Mouse (Mus musculus) heart, adult 18-20 months (tissue): ENCODE data around the gene Chp2. TPM values are rescaled to one million over a fixed set of nuclear protein-coding genes. Genes with fewer than 3 reads are reported as not detected.

Experiments
- DNase-seq, 2 experiments: peaks; one replicate each; pipeline ENCODE4 v3.0.0; 2021 to 2022; ENCODE audit warnings: mixed read lengths in 1 of 2
- long read RNA-seq, 2 experiments: library from polyadenylated mRNA; stranded (forward); transcript quantifications; one replicate each; pipeline ENCODE4 v2.0.0; 2021
- total RNA-seq, 2 experiments: library from RNA; stranded (reverse); gene quantifications; 2 replicates each; pipeline ENCODE4 v1.2.3; 2021

The Chp2 gene
- 1 to 10 TPM; 3.7 to 3.8 TPM for total RNA-seq
- long read RNA-seq, experiment 1, result 0 reads
- long read RNA-seq, experiment 2, result 0 reads

GRCm38 (mm10) chr7:122219315-122219801 lies at the start of gene Chp2:
Chp2 (plus strand) TSS chr7:122219496.
- DNase-seq, result peak; percentile 58 to 68

- DNase-seq, result no peak
Measured at GRCm38 (mm10) chr7:122170705-122171104, 48.6 kb upstream of the Chp2 start.

- no peak for DNase-seq
Measured at GRCm38 (mm10) chr7:122171613-122172012, 47.7 kb upstream of the Chp2 start.

- DNase-seq, result no peak
Measured at GRCm38 (mm10) chr7:122180720-122181119, 38.6 kb upstream of the Chp2 start.

GRCm38 (mm10) chr7:122184569-122184968 lies 34.7 kb upstream of the Chp2 start:
- no peak for DNase-seq

- no peak for DNase-seq
Measured at GRCm38 (mm10) chr7:122186043-122186442, 33.3 kb upstream of the Chp2 start, which contains the start of gene Ern2. Ern2 (minus strand) TSS chr7:122186207.

GRCm38 (mm10) chr7:122189484-122189883 lies 29.8 kb upstream of the Chp2 start:
- DNase-seq, result peak in 1 of 2 experiments; percentile 62

GRCm38 (mm10) chr7:122191097-122191496 lies 28.2 kb upstream of the Chp2 start:
- DNase-seq, result no peak

GRCm38 (mm10) chr7:122193919-122194318 lies 25.4 kb upstream of the Chp2 start:
- no peak for DNase-seq

GRCm38 (mm10) chr7:122196771-122197170 lies 22.5 kb upstream of the Chp2 start:
- no peak for DNase-seq

GRCm38 (mm10) chr7:122197306-122197705 lies 22.0 kb upstream of the Chp2 start:
- peak; percentile 22 to 76 for DNase-seq

GRCm38 (mm10) chr7:122199296-122199695 lies 20.0 kb upstream of the Chp2 start:
- DNase-seq, result peak; percentile 35 to 53

- peak in 1 of 2 experiments; percentile 8 for DNase-seq
Measured at GRCm38 (mm10) chr7:122203936-122204335, 15.4 kb upstream of the Chp2 start.

GRCm38 (mm10) chr7:122206121-122206520 lies 13.2 kb upstream of the Chp2 start:
- peak in 1 of 2 experiments; percentile 14 for DNase-seq

GRCm38 (mm10) chr7:122208276-122209021 lies 10.8 kb upstream of the Chp2 start:
- peak; percentile 34 to 58 for DNase-seq

- DNase-seq, result no peak
Measured at GRCm38 (mm10) chr7:122226020-122226742, 6.9 kb downstream of the Chp2 start.

GRCm38 (mm10) chr7:122226744-122227143 lies 7.4 kb downstream of the Chp2 start:
- DNase-seq, result no peak

GRCm38 (mm10) chr7:122229306-122229705 lies 10.0 kb downstream of the Chp2 start:
- DNase-seq, result no peak

GRCm38 (mm10) chr7:122229916-122230315 lies 10.6 kb downstream of the Chp2 start:
- DNase-seq, result no peak

- no peak for DNase-seq
Measured at GRCm38 (mm10) chr7:122230866-122231265, 11.6 kb downstream of the Chp2 start.

GRCm38 (mm10) chr7:122238939-122239338 lies 19.6 kb downstream of the Chp2 start:
- no peak for DNase-seq

GRCm38 (mm10) chr7:122240413-122241119 lies 21.3 kb downstream of the Chp2 start:
- DNase-seq, result no peak
